Mouse (Mus musculus) cerebellum, adult 11-12 months (tissue): ENCODE data around the gene Sympk.

Experiments
- DNase-seq: peaks from one replicate; pipeline ENCODE4 v3.0.0; 2022

Sympk gene

GRCm38 (mm10) chr7:19007026-19007977 is 16.9 kb upstream of the Sympk start:
- peak; percentile 64 for DNase-seq

GRCm38 (mm10) chr7:19010581-19010980 is 13.6 kb upstream of the Sympk start:
- no peak for DNase-seq

GRCm38 (mm10) chr7:19012025-19012621 is 12.1 kb upstream of the Sympk start:
- DNase-seq, result peak; percentile 51

GRCm38 (mm10) chr7:19012882-19013281 is 11.3 kb upstream of the Sympk start:
- peak; percentile 30 for DNase-seq

GRCm38 (mm10) chr7:19014452-19014851 is 9.7 kb upstream of the Sympk start:
- DNase-seq, result no peak

- no peak for DNase-seq
Observed at GRCm38 (mm10) chr7:19016042-19016441, 8.1 kb upstream of the Sympk start.

GRCm38 (mm10) chr7:19017909-19018308 is 6.3 kb upstream of the Sympk start:
- no peak for DNase-seq

- DNase-seq, result peak; percentile 41
Observed at GRCm38 (mm10) chr7:19021048-19021447, 3.1 kb upstream of the Sympk start.

GRCm38 (mm10) chr7:19022189-19022958 is 1.8 kb upstream of the Sympk start:
- peak; percentile 65 for DNase-seq

GRCm38 (mm10) chr7:19023357-19023814 is 791 bp upstream of the Sympk start, which contains the start of gene Foxa3:
TSS of gene Foxa3 (minus strand) at chr7:19023538.
- DNase-seq, result peak; percentile 84

- DNase-seq, result peak; percentile 76
Observed at GRCm38 (mm10) chr7:19024581-19025255, 541 bp downstream of the Sympk start.

GRCm38 (mm10) chr7:19028067-19028466 is 3.9 kb downstream of the Sympk start:
- DNase-seq, result no peak

- DNase-seq, result no peak
Observed at GRCm38 (mm10) chr7:19029084-19029653, 5.0 kb downstream of the Sympk start.

- DNase-seq, result no peak
Observed at GRCm38 (mm10) chr7:19031641-19032040, 7.5 kb downstream of the Sympk start.

GRCm38 (mm10) chr7:19044616-19045015 is 20.4 kb downstream of the Sympk start:
- DNase-seq, result no peak

GRCm38 (mm10) chr7:19046286-19047069 is 22.3 kb downstream of the Sympk start:
- peak; percentile 84 for DNase-seq

- no peak for DNase-seq
Observed at GRCm38 (mm10) chr7:19048006-19048527, 23.9 kb downstream of the Sympk start.

- DNase-seq, result no peak
Observed at GRCm38 (mm10) chr7:19049252-19049651, 25.1 kb downstream of the Sympk start.

- DNase-seq, result no peak
Observed at GRCm38 (mm10) chr7:19050172-19050571, 26.0 kb downstream of the Sympk start.

- no peak for DNase-seq
Observed at GRCm38 (mm10) chr7:19051161-19051560, 27.0 kb downstream of the Sympk start.
